Mouse (Mus musculus) kidney, adult 8-10 months (tissue): ENCODE results near the gene Dnaic1.

Experiments used
- DNase-seq, 2 experiments: peaks; one replicate each; pipeline ENCODE4 v3.0.0; 2022

Dnaic1 gene

GRCm38 (mm10) chr4:41569411-41569885 is at the start of gene Dnaic1, which contains the start of gene Fam219a:
Gene Dnaic1, plus strand, starts transcription at chr4:41569775.
Gene Fam219a, minus strand, starts transcription at chr4:41569538.
- peak; percentile 99 for DNase-seq

GRCm38 (mm10) chr4:41520641-41521040 is 48.9 kb upstream of the Dnaic1 start:
- DNase-seq = no peak

GRCm38 (mm10) chr4:41522136-41522535 is 47.4 kb upstream of the Dnaic1 start:
- no peak for DNase-seq

- DNase-seq = peak in 1 of 2 experiments; percentile 60
Observed at GRCm38 (mm10) chr4:41522788-41523187, 46.8 kb upstream of the Dnaic1 start.

- no peak for DNase-seq
Observed at GRCm38 (mm10) chr4:41523839-41524238, 45.7 kb upstream of the Dnaic1 start.

- no peak for DNase-seq
Observed at GRCm38 (mm10) chr4:41524829-41525228, 44.7 kb upstream of the Dnaic1 start.

- no peak for DNase-seq
Observed at GRCm38 (mm10) chr4:41526553-41526952, 43.0 kb upstream of the Dnaic1 start.

GRCm38 (mm10) chr4:41527076-41527475 is 42.5 kb upstream of the Dnaic1 start:
- no peak for DNase-seq

- DNase-seq = peak; percentile 80 to 88
Observed at GRCm38 (mm10) chr4:41527996-41528395, 41.6 kb upstream of the Dnaic1 start.

GRCm38 (mm10) chr4:41532420-41532819 is 37.2 kb upstream of the Dnaic1 start:
- DNase-seq = no peak

GRCm38 (mm10) chr4:41534866-41535265 is 34.7 kb upstream of the Dnaic1 start:
- DNase-seq = no peak

GRCm38 (mm10) chr4:41542136-41542535 is 27.4 kb upstream of the Dnaic1 start:
- DNase-seq = no peak

- DNase-seq = no peak
Observed at GRCm38 (mm10) chr4:41545985-41546384, 23.6 kb upstream of the Dnaic1 start.

- no peak for DNase-seq
Observed at GRCm38 (mm10) chr4:41547086-41547485, 22.5 kb upstream of the Dnaic1 start.

GRCm38 (mm10) chr4:41552529-41552928 is 17.0 kb upstream of the Dnaic1 start:
- peak; percentile 75 to 94 for DNase-seq

GRCm38 (mm10) chr4:41553116-41553515 is 16.5 kb upstream of the Dnaic1 start:
- DNase-seq = no peak

GRCm38 (mm10) chr4:41554994-41555663 is 14.4 kb upstream of the Dnaic1 start:
- peak; percentile 70 to 75 for DNase-seq

- no peak for DNase-seq
Observed at GRCm38 (mm10) chr4:41556311-41556953, 13.1 kb upstream of the Dnaic1 start.

GRCm38 (mm10) chr4:41557092-41557491 is 12.5 kb upstream of the Dnaic1 start:
- DNase-seq = no peak

- no peak for DNase-seq
Observed at GRCm38 (mm10) chr4:41563297-41563696, 6.3 kb upstream of the Dnaic1 start.

GRCm38 (mm10) chr4:41566123-41566522 is 3.5 kb upstream of the Dnaic1 start:
- DNase-seq = no peak

- peak in 1 of 2 experiments; percentile 46 for DNase-seq
Observed at GRCm38 (mm10) chr4:41568239-41568638, 1.3 kb upstream of the Dnaic1 start.

GRCm38 (mm10) chr4:41568682-41569410 is 729 bp upstream of the Dnaic1 start:
- peak; percentile 34 to 36 for DNase-seq

- DNase-seq = no peak
Observed at GRCm38 (mm10) chr4:41571490-41571889, 1.9 kb downstream of the Dnaic1 start.
